Comparison of ENCODE assay signal across 8 mouse cellular contexts in genomic region chr7:75612000-75612682, GRCm38 (mm10).
DNase-seq lines count a peak whose midpoint lies in the region; ATAC-seq and TF ChIP-seq lines count a peak whose summit lies in the region.

No protein-coding gene starts in this region.

- no peak for TF ChIP-seq POLR2A in brain, embryonic 14.5 days (IDR thresholded peaks at IDR 0.05; ENCODE audit: borderline replicate concordance, extremely low read depth, insufficient read depth, insufficient read length, poor library complexity, severe bottlenecking)

- WGBS in forebrain, postnatal 0 days, result 69% methylated on average over 13 of the region's 13 CpGs
- WGBS in forebrain, embryonic 13.5 days, result 84% methylated on average over 13 of the region's 13 CpGs
- 20% methylated on average over 13 of the region's 13 CpGs for WGBS in heart, embryonic 12.5 days

- ATAC-seq in forebrain, postnatal 0 days, result peak; percentile 64; the same call in 1 of the 2 replicates
- ATAC-seq in forebrain, embryonic 13.5 days, result no peak
- ATAC-seq in heart, embryonic 12.5 days (ENCODE audit: insufficient number of reproducible peaks, low FRiP score), result peak; percentile 93

- no peaks in the 10 kb centered on the region for H3K36me3 ChIP-seq in forebrain, postnatal 0 days (ENCODE audit: insufficient read depth)
- H3K36me3 ChIP-seq in forebrain, embryonic 13.5 days (ENCODE audit: poor library complexity, severe bottlenecking), result peaks cover 28% of the 10 kb centered on the region
- peaks cover 48% of the 10 kb centered on the region for H3K36me3 ChIP-seq in heart, embryonic 12.5 days
- peaks cover 92% of the 10 kb centered on the region for H3K36me3 ChIP-seq in megakaryocyte, embryonic 14.5 days (replicated peaks; ENCODE audit: low read length)

- TF ChIP-seq CTCF in forebrain, postnatal 0 days (IDR thresholded peaks at IDR 0.05; ENCODE audit: low read depth), result no peak
- no peak for TF ChIP-seq CTCF in brain, embryonic 14.5 days (IDR thresholded peaks at IDR 0.05; ENCODE audit: borderline replicate concordance, extremely low read depth, insufficient read depth, insufficient read length)

- H3K4me2 ChIP-seq in forebrain, postnatal 0 days (ENCODE audit: low read depth), result no peak overlapping the region
- H3K4me2 ChIP-seq in forebrain, embryonic 13.5 days, result no peak overlapping the region
- H3K4me2 ChIP-seq in heart, embryonic 12.5 days, result peak overlapping the region; percentile 52

- no peaks in the 10 kb centered on the region for H3K27me3 ChIP-seq in forebrain, postnatal 0 days (ENCODE audit: insufficient read depth, low read length)
- no peaks in the 10 kb centered on the region for H3K27me3 ChIP-seq in forebrain, embryonic 13.5 days
- H3K27me3 ChIP-seq in heart, embryonic 12.5 days (replicated peaks), result no peaks in the 10 kb centered on the region
- no peaks in the 10 kb centered on the region for H3K27me3 ChIP-seq in megakaryocyte, embryonic 14.5 days (replicated peaks)

- no peak overlapping the region for H3K4me3 ChIP-seq in forebrain, postnatal 0 days (ENCODE audit: low read depth, low read length)
- no peak overlapping the region for H3K4me3 ChIP-seq in forebrain, embryonic 13.5 days
- peak overlapping the region; percentile 46 for H3K4me3 ChIP-seq in heart, embryonic 12.5 days
- peak overlapping the region; percentile 89 for H3K4me3 ChIP-seq in megakaryocyte, embryonic 14.5 days (replicated peaks)

- no peak overlapping the region for H3K27ac ChIP-seq in forebrain, postnatal 0 days (ENCODE audit: low read depth, low read length)
- H3K27ac ChIP-seq in forebrain, embryonic 13.5 days, result no peak overlapping the region
- peak overlapping the region; percentile 88 for H3K27ac ChIP-seq in heart, embryonic 12.5 days (ENCODE audit: poor library complexity, severe bottlenecking)

- H3K9ac ChIP-seq in forebrain, postnatal 0 days, result no peak overlapping the region
- no peak overlapping the region for H3K9ac ChIP-seq in forebrain, embryonic 13.5 days
- peak overlapping the region; percentile 71 for H3K9ac ChIP-seq in heart, embryonic 12.5 days

- H3K9me3 ChIP-seq in forebrain, postnatal 0 days (ENCODE audit: low read length), result no peaks in the 10 kb centered on the region
- no peaks in the 10 kb centered on the region for H3K9me3 ChIP-seq in forebrain, embryonic 13.5 days (replicated peaks)
- no peaks in the 10 kb centered on the region for H3K9me3 ChIP-seq in heart, embryonic 12.5 days (replicated peaks)
- H3K9me3 ChIP-seq in megakaryocyte, embryonic 14.5 days, result no peaks in the 10 kb centered on the region

- DNase-seq in forebrain, postnatal 0 days, result no peak
- DNase-seq in brain, embryonic 14.5 days (ENCODE audit: low read depth), result peak; percentile 26
- peak; percentile 34 to 73 for DNase-seq in kidney, postnatal 25 days
- no peak for DNase-seq in cerebellum, adult 9-11 months
- DNase-seq in neural tube, embryonic 10.5 days (ENCODE audit: extremely low spot score, low spot score), result no peak

- H3K4me1 ChIP-seq in forebrain, postnatal 0 days (ENCODE audit: insufficient read depth), result no peaks in the 10 kb centered on the region
- no peaks in the 10 kb centered on the region for H3K4me1 ChIP-seq in forebrain, embryonic 13.5 days
- peaks cover 57% of the 10 kb centered on the region for H3K4me1 ChIP-seq in heart, embryonic 12.5 days (replicated peaks)
- peaks cover 79% of the 10 kb centered on the region for H3K4me1 ChIP-seq in megakaryocyte, embryonic 14.5 days

Comparison
In these comparisons a context has a peak if more than half of its experiments do, and no peak if none do; other contexts are left out.
1. DNase-seq: peak in brain, embryonic 14.5 days (single experiment) and kidney, postnatal 25 days (2 of 2); none in forebrain, postnatal 0 days (single experiment), cerebellum, adult 9-11 months (single experiment) and neural tube, embryonic 10.5 days (single experiment).
2. H3K4me3 ChIP-seq: peak in heart, embryonic 12.5 days (single experiment) and megakaryocyte, embryonic 14.5 days (single experiment); none in forebrain, postnatal 0 days (single experiment) and forebrain, embryonic 13.5 days (single experiment).